Mouse (Mus musculus) MEL-GATA-1-ER (cell line): ENCODE results near the gene Prpf8.
A peak's percentile ranks its signal among the peaks of the same experiment; 100 is the strongest.

Source experiments
- DNase-seq: peaks from one replicate; pipeline ENCODE4 v3.0.0-alpha.2; 2012; ENCODE audit warnings: low read depth; ENCODE audit errors: extremely low read depth

Prpf8 gene

GRCm38 (mm10) chr11:75494296-75495049 is 7.9 kb downstream of the Prpf8 start:
- DNase-seq: no peak

GRCm38 (mm10) chr11:75498126-75498525 is 11.5 kb downstream of the Prpf8 start:
- no peak for DNase-seq

GRCm38 (mm10) chr11:75508162-75508561 is 21.5 kb downstream of the Prpf8 start:
- DNase-seq: no peak

GRCm38 (mm10) chr11:75508904-75509303 is 22.3 kb downstream of the Prpf8 start:
- no peak for DNase-seq

GRCm38 (mm10) chr11:75509741-75510626 is 23.4 kb downstream of the Prpf8 start, which contains the start of gene Rilp:
Gene Rilp (plus strand): TSS chr11:75510094.
- DNase-seq: no peak

GRCm38 (mm10) chr11:75510627-75510993 is 24.0 kb downstream of the Prpf8 start:
- no peak for DNase-seq

- DNase-seq: no peak
Measured at GRCm38 (mm10) chr11:75511213-75511612, 24.6 kb downstream of the Prpf8 start.

GRCm38 (mm10) chr11:75512301-75513018 is 25.8 kb downstream of the Prpf8 start:
- DNase-seq: no peak

- no peak for DNase-seq
Measured at GRCm38 (mm10) chr11:75513336-75513735, 26.7 kb downstream of the Prpf8 start, which contains the start of gene Scarf1. Gene Scarf1 (plus strand): TSS chr11:75513540.

- DNase-seq: no peak
Measured at GRCm38 (mm10) chr11:75515186-75515585, 28.6 kb downstream of the Prpf8 start.

GRCm38 (mm10) chr11:75519834-75520633 is 33.4 kb downstream of the Prpf8 start:
- DNase-seq: no peak

- no peak for DNase-seq
Measured at GRCm38 (mm10) chr11:75521609-75522008, 35.0 kb downstream of the Prpf8 start.

GRCm38 (mm10) chr11:75522793-75523192 is 36.2 kb downstream of the Prpf8 start:
- DNase-seq: no peak

GRCm38 (mm10) chr11:75525531-75526125 is 39.0 kb downstream of the Prpf8 start:
- DNase-seq: no peak

- DNase-seq: no peak
Measured at GRCm38 (mm10) chr11:75526943-75527342, 40.3 kb downstream of the Prpf8 start.

GRCm38 (mm10) chr11:75529771-75530170 is 43.2 kb downstream of the Prpf8 start:
- no peak for DNase-seq

GRCm38 (mm10) chr11:75530325-75530724 is 43.7 kb downstream of the Prpf8 start:
- DNase-seq: peak; percentile 63

GRCm38 (mm10) chr11:75530845-75531373 is 44.3 kb downstream of the Prpf8 start:
- DNase-seq: no peak

- DNase-seq: peak; percentile 94
Measured at GRCm38 (mm10) chr11:75531469-75532242, 45.0 kb downstream of the Prpf8 start, which contains the start of gene Slc43a2. Gene Slc43a2 (plus strand): TSS chr11:75531694.
